Comparison of ENCODE assay signal across 15 mouse cellular contexts in genomic region chr2:31183830-31184229, GRCm38 (mm10). TPM values are rescaled to one million over a fixed set of nuclear protein-coding genes. Genes with fewer than 3 reads are reported as not detected.
A peak's percentile ranks its signal among the peaks of the same experiment; 100 is the strongest.
DNase-seq lines count a peak whose midpoint lies in the region; ATAC-seq and TF ChIP-seq lines count a peak whose summit lies in the region.
"Had no signal": no experiment of that assay in that cellular context is flagged by ENCODE, and none has a peak within 500 bp of the region (broad histone marks: within the 10 kb centered on the region; RNA-seq: fewer than 3 reads in every experiment).

No protein-coding gene starts in this region.

- H3K9ac ChIP-seq in hindbrain, postnatal 0 days (replicated peaks; ENCODE audit: low read length): no peak overlapping the region
- no peak overlapping the region for H3K9ac ChIP-seq in hindbrain, embryonic 13.5 days
- no peak overlapping the region for H3K9ac ChIP-seq in stomach, postnatal 0 days (ENCODE audit: low read length)
- H3K9ac ChIP-seq: embryonic facial prominence, embryonic 12.5 days; midbrain, embryonic 13.5 days had no signal

- 100% methylated on average over 1 of the region's 1 CpGs for WGBS in hindbrain, postnatal 0 days
- 83% methylated on average over 1 of the region's 1 CpGs for WGBS in hindbrain, embryonic 13.5 days
- WGBS in stomach, postnatal 0 days: 92% methylated on average over 1 of the region's 1 CpGs

- peak; percentile 33 for DNase-seq in adrenal gland, postnatal 14 days
- DNase-seq in adrenal gland, adult 2 months: no peak
- DNase-seq in hindbrain, postnatal 0 days (ENCODE audit: low spot score): no peak
- peak; percentile 28 for DNase-seq in lung, postnatal 14 days
- no peak for DNase-seq in lung, postnatal 25 days (ENCODE audit: low spot score)
- no peak for DNase-seq in stomach, postnatal 0 days (ENCODE audit: low spot score)
- DNase-seq in layer of hippocampus, adult 11-12 months (ENCODE audit: low spot score): no peak
- DNase-seq: cerebellum, adult 9-11 months; kidney, adult 18-20 months had no signal

- TF ChIP-seq EP300 in stomach, postnatal 0 days (optimal IDR thresholded peaks at IDR 0.05): no peak

- H3K4me2 ChIP-seq in hindbrain, postnatal 0 days (ENCODE audit: low read depth, low read length): no peak overlapping the region
- no peak overlapping the region for H3K4me2 ChIP-seq in hindbrain, embryonic 13.5 days
- no peak overlapping the region for H3K4me2 ChIP-seq in stomach, postnatal 0 days (replicated peaks; ENCODE audit: low read depth)
- H3K4me2 ChIP-seq: embryonic facial prominence, embryonic 12.5 days; midbrain, embryonic 13.5 days had no signal

- H3K27ac ChIP-seq in hindbrain, postnatal 0 days: no peak overlapping the region
- H3K27ac ChIP-seq in hindbrain, embryonic 13.5 days: no peak overlapping the region
- no peak overlapping the region for H3K27ac ChIP-seq in stomach, postnatal 0 days (replicated peaks)
- H3K27ac ChIP-seq: embryonic facial prominence, embryonic 12.5 days; forebrain, embryonic 10.5 days; hindbrain, embryonic 10.5 days; macrophage; midbrain, embryonic 13.5 days had no signal

- H3K27me3 ChIP-seq in hindbrain, postnatal 0 days (ENCODE audit: insufficient read depth, low read length): no peaks in the 10 kb centered on the region
- H3K27me3 ChIP-seq in hindbrain, embryonic 13.5 days: no peaks in the 10 kb centered on the region
- H3K27me3 ChIP-seq in stomach, postnatal 0 days (ENCODE audit: control insufficient read depth, insufficient read depth, low read length): no peaks in the 10 kb centered on the region
- H3K27me3 ChIP-seq: embryonic facial prominence, embryonic 12.5 days; midbrain, embryonic 13.5 days had no signal

- peaks cover 52% of the 10 kb centered on the region for H3K36me3 ChIP-seq in hindbrain, postnatal 0 days (ENCODE audit: insufficient read depth, low read length)
- H3K36me3 ChIP-seq in hindbrain, embryonic 13.5 days: peaks cover 92% of the 10 kb centered on the region
- peaks cover 37% of the 10 kb centered on the region for H3K36me3 ChIP-seq in stomach, postnatal 0 days (ENCODE audit: control insufficient read depth, insufficient read depth, low read length)

- TF ChIP-seq CTCF in hindbrain, postnatal 0 days (IDR thresholded peaks at IDR 0.05; ENCODE audit: low read depth): peak; percentile 41
- peak; percentile 53 for TF ChIP-seq CTCF in stomach, postnatal 0 days (IDR thresholded peaks at IDR 0.05; ENCODE audit: low read depth)

- ATAC-seq in hindbrain, postnatal 0 days: no peak
- ATAC-seq in hindbrain, embryonic 13.5 days (ENCODE audit: low FRiP score): no peak
- ATAC-seq in stomach, postnatal 0 days (ENCODE audit: low FRiP score, low TSS enrichment): no peak
- ATAC-seq: midbrain, embryonic 13.5 days had no signal

- no peaks in the 10 kb centered on the region for H3K9me3 ChIP-seq in hindbrain, postnatal 0 days (ENCODE audit: low read length)
- no peaks in the 10 kb centered on the region for H3K9me3 ChIP-seq in hindbrain, embryonic 13.5 days
- no peaks in the 10 kb centered on the region for H3K9me3 ChIP-seq in stomach, postnatal 0 days (ENCODE audit: control insufficient read depth, low read length)
- H3K9me3 ChIP-seq: embryonic facial prominence, embryonic 12.5 days; forebrain, embryonic 10.5 days; hindbrain, embryonic 10.5 days; midbrain, embryonic 13.5 days had no signal

- no peak overlapping the region for H3K4me3 ChIP-seq in hindbrain, postnatal 0 days (ENCODE audit: low read length)
- no peak overlapping the region for H3K4me3 ChIP-seq in hindbrain, embryonic 13.5 days
- no peak overlapping the region for H3K4me3 ChIP-seq in stomach, postnatal 0 days (ENCODE audit: low read depth, low read length)
- H3K4me3 ChIP-seq: embryonic facial prominence, embryonic 12.5 days; forebrain, embryonic 10.5 days; hindbrain, embryonic 10.5 days; midbrain, embryonic 13.5 days had no signal

- no peaks in the 10 kb centered on the region for H3K4me1 ChIP-seq in hindbrain, postnatal 0 days (ENCODE audit: insufficient read depth, low read length)
- H3K4me1 ChIP-seq in hindbrain, embryonic 13.5 days (replicated peaks): no peaks in the 10 kb centered on the region
- H3K4me1 ChIP-seq in stomach, postnatal 0 days (replicated peaks; ENCODE audit: control insufficient read depth, insufficient read depth): no peaks in the 10 kb centered on the region
- H3K4me1 ChIP-seq: embryonic facial prominence, embryonic 12.5 days; forebrain, embryonic 10.5 days; hindbrain, embryonic 10.5 days; midbrain, embryonic 13.5 days had no signal

RNA-seq across cellular contexts. Expression of gene Gpr107, which starts 31.7 kb away (rescaled TPM):
- 46.8 and 48.1 TPM in 2 replicates for total RNA-seq in adrenal gland, postnatal 14 days (2021)
- total RNA-seq in adrenal gland, adult 2 months (2021): 10 to 100 TPM; 54.9 to 55.8 TPM
- polyA plus RNA-seq in adrenal gland, adult 2 months (2012; rRNA removed): 18.2 and 21.7 TPM in 2 replicates
- 49.3 and 52.9 TPM in 2 replicates for total RNA-seq in hindbrain, postnatal 0 days (2014; rRNA removed)
- polyA plus RNA-seq in hindbrain, postnatal 0 days (2015; fragmentation: Nextera tagmentation; extraction: Ambion mirVana): 28.2 and 31.9 TPM in 2 replicates
- 38.1 and 38.2 TPM in 2 replicates for polyA plus RNA-seq in hindbrain, embryonic 13.5 days (2015; fragmentation: Nextera tagmentation; extraction: Ambion mirVana)
- 23.7 and 25.4 TPM in 2 replicates for polyA plus RNA-seq in stomach, postnatal 0 days (2015; fragmentation: Nextera tagmentation; extraction: Ambion mirVana)

RNA-seq across cellular contexts. Expression of gene Fnbp1, which starts 42.0 kb away (rescaled TPM):
- total RNA-seq in adrenal gland, postnatal 14 days (2021): 53.0 and 66.5 TPM in 2 replicates
- 10 to 100 TPM; 59.7 to 73.4 TPM for total RNA-seq in adrenal gland, adult 2 months (2021)
- 34.3 and 35.6 TPM in 2 replicates for polyA plus RNA-seq in adrenal gland, adult 2 months (2012; rRNA removed)
- total RNA-seq in hindbrain, postnatal 0 days (2014; rRNA removed): 20.1 and 24.1 TPM in 2 replicates
- polyA plus RNA-seq in hindbrain, postnatal 0 days (2015; fragmentation: Nextera tagmentation; extraction: Ambion mirVana): 31.0 and 32.1 TPM in 2 replicates
- 20.7 and 21.9 TPM in 2 replicates for polyA plus RNA-seq in hindbrain, embryonic 13.5 days (2015; fragmentation: Nextera tagmentation; extraction: Ambion mirVana)
- 15.7 and 16.3 TPM in 2 replicates for polyA plus RNA-seq in stomach, postnatal 0 days (2015; fragmentation: Nextera tagmentation; extraction: Ambion mirVana)

Comparison
In these comparisons a context has a peak if more than half of its experiments do, and no peak if none do; other contexts are left out.
1. DNase-seq: peak in adrenal gland, postnatal 14 days (single experiment) and lung, postnatal 14 days (single experiment); none in adrenal gland, adult 2 months (single experiment), hindbrain, postnatal 0 days (single experiment), lung, postnatal 25 days (single experiment), stomach, postnatal 0 days (single experiment) and layer of hippocampus, adult 11-12 months (single experiment).